Mouse (Mus musculus): ENCODE measurements at regions not wholly inside any gene's neighbourhood (a gene's known extent, or its start where the extent isn't known, plus 50 kb on each side); places are given as distances from the start of the nearest gene placed in this dataset.

DNA sequence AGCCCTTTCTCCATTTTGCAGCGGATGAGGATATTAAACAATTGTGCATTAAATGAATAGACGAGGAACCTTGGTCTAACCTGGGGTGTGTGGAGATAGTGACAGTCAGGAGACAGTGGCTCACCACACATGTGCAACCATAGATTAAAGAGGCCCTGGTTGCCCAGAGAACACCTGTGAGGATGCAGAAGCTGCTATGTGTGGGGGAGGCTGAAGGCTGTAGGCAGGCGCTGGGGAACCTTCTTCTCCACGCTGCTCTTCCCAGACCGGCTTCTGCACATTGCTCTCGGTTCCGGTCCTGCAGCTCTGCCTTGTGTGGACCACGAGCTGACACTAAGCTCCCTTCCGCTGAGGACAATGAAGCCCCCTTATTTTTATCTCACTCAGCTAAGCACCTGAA, 412.1 kb upstream of the Adgrl2 start:
- Histone ChIP-seq H3K4me2 (no peak overlapping the region), H3K4me3 (no peak overlapping the region), H3K36me3 (no peaks in the 10 kb centered on the region), H3K27me3 (no peaks in the 10 kb centered on the region), H3K4me1 (0 out of 2 replicates have a peak, but pooled peaks cover 5% of the 10 kb centered on the region), H3K9ac (no peak overlapping the region), H3K9me3 (no peaks in the 10 kb centered on the region), H3K27ac (no peak overlapping the region)
- no peak for ATAC-seq (ENCODE audit: insufficient number of reproducible peaks, low FRiP score, low TSS enrichment, low read depth)
- WGBS = 68% methylated on average over 9 of the region's 9 CpGs

DNA sequence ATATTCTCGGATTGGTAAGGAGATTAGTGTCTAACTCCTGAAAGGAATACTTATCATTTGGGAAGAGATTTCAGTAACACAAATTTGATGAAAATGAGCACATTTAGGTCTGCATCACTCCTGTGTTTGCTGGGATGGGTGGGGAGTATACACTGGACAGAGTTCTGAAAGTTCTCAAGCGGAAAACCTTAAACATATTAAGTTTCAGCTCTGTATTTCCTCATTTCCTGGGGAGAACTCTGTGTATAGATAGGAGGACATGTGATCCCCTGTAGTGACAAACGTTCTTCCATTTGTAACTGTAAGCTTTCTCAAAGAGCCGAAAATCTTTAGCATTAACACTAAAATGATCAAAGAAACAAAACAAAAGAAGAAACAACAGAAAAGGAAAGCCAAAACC, 404.7 kb upstream of the Adgrl2 start:
- WGBS = 55% methylated on average over 4 of the region's 4 CpGs
- Histone ChIP-seq H3K4me3 (no peak overlapping the region), H3K27me3 (no peaks in the 10 kb centered on the region), H3K4me1 (no peaks in the 10 kb centered on the region), H3K9me3 (no peaks in the 10 kb centered on the region), H3K4me2 (no peak overlapping the region), H3K9ac (no peak overlapping the region), H3K27ac (no peak overlapping the region), H3K36me3 (no peaks in the 10 kb centered on the region)
- no peak for ATAC-seq (ENCODE audit: insufficient number of reproducible peaks, low FRiP score, low TSS enrichment, low read depth)

DNA sequence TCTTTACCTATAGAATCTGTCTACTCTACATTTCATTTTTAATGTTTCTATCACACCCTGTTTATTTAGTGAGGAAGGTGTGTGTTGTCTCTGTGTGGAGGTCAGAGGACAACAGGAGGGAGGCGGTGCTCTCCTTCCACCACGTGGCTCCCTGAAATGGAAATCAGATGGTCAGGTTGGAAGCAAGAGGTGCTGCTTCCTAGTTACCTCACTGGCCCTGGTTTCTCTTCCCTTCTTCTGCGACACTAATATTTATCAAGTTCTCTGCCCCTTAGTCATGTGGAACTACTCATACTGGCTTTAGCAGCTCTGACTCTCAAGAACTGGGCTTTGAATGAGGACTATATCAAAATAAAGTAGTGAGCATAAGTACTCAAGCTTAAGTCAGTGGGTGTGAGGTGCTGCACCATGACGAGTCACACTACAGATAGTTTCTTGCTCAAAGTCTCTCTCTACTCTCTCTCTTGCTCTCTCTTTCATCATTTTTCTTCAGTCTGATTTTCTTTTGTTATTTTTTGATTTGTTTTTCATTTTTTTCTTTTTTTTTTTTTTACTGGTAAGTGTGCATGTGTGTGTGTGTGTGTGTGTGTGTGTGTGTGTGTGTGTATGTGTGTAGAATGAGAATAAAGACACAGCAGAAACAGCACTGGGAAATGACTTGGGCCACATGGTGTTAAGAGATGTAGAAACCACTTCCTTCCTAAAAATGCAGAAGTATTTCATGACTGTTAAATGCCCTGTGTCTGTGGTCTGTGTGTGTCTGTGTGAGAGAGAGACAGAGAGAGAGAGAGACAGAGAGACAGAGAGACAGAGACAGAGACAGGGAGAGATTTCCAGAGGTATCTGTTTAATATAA, 403.2 kb upstream of the Adgrl2 start:
- Histone ChIP-seq H3K9me3 (no peaks in the 10 kb centered on the region), H3K27me3 (no peaks in the 10 kb centered on the region), H3K4me1 (no peaks in the 10 kb centered on the region), H3K27ac (no peak overlapping the region), H3K9ac (no peak overlapping the region), H3K36me3 (no peaks in the 10 kb centered on the region), H3K4me2 (no peak overlapping the region), H3K4me3 (no peak overlapping the region)
- no peak for ATAC-seq (ENCODE audit: insufficient number of reproducible peaks, low FRiP score, low TSS enrichment, low read depth)
- 65% methylated on average over 4 of the region's 4 CpGs for WGBS

DNA sequence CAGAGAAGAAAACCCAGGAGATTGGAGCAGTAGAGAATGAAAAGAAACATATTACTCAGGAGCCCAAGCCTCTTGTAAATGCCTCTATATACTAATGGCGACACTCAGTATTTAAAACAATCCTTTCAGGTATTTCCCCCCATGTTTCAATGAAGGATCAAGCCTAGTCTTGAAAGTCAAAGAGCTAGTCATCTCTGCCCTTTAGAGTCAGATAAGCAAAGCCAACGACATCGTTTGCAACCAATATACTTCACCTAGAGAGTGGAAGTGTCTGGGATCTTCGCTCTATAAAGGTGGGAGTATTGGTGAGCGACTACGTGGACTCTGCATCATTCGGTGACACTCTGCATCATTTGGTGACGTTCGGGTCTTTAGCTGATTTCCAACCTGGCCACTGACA, 401.8 kb upstream of the Adgrl2 start:
- Histone ChIP-seq H3K9ac (no peak overlapping the region), H3K4me1 (no peaks in the 10 kb centered on the region), H3K27ac (no peak overlapping the region), H3K9me3 (no peaks in the 10 kb centered on the region), H3K4me2 (no peak overlapping the region), H3K27me3 (no peaks in the 10 kb centered on the region), H3K4me3 (no peak overlapping the region), H3K36me3 (no peaks in the 10 kb centered on the region)
- WGBS = 92% methylated on average over 9 of the region's 9 CpGs
- ATAC-seq (ENCODE audit: insufficient number of reproducible peaks, low FRiP score, low TSS enrichment, low read depth) = no peak

DNA sequence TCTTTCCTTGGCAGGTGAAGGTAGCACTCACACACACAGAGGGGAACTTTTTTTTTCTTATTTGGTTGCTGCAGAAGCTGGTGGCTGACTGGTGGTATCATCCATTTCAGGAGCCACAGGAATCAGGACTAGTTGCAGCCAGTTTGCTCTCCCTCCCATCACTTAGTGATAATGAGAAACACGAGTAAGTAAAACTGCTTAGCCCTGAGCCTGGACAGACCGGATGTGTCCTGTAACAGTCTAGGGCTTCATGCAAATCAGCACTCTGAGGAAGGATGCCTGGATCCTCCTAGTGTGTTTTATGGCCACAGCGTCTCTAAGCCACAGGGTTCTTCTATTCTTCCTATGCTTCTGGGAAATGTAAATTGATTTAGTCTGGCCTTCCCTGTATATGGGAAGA, 397.2 kb upstream of the Adgrl2 start:
- Histone ChIP-seq H3K36me3 (no peaks in the 10 kb centered on the region), H3K9me3 (no peaks in the 10 kb centered on the region), H3K9ac (no peak overlapping the region), H3K27me3 (no peaks in the 10 kb centered on the region), H3K4me3 (no peak overlapping the region), H3K4me2 (no peak overlapping the region), H3K27ac (no peak overlapping the region), H3K4me1 (no peaks in the 10 kb centered on the region)
- WGBS = 12% methylated on average over 3 of the region's 3 CpGs
- ATAC-seq (ENCODE audit: insufficient number of reproducible peaks, low FRiP score, low TSS enrichment, low read depth) = no peak

DNA sequence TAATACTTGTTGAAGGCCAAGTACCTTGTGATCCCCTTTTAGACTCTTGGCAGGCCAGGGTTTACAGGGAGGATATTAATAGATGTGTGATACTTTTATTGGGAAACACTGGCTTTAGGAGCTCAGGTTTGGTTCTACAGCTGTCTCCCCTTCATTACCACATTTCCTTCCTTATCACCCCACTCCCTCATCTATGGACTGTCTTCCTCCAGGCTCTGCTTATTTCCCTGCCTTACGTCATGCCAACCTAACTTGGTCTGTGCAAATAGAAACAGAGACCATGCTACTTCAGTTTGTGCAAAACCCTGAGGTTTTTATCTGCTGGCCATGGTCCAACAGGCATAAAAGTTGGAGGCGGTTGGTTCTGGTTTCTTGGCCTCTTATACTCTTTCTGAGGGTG, 395.7 kb upstream of the Adgrl2 start:
- no peaks in the 10 kb centered on the region for H3K27me3 ChIP-seq
- H3K4me1 ChIP-seq = peaks cover 5% of the 10 kb centered on the region; the same call in 1 of the 2 replicates
- H3K4me3 ChIP-seq = no peak overlapping the region
- 25% methylated on average over 2 of the region's 2 CpGs for WGBS
- no peaks in the 10 kb centered on the region for H3K9me3 ChIP-seq
- H3K36me3 ChIP-seq = no peaks in the 10 kb centered on the region
- no peak for ATAC-seq (ENCODE audit: insufficient number of reproducible peaks, low FRiP score, low TSS enrichment, low read depth)
- no peak overlapping the region for H3K9ac ChIP-seq
- H3K4me2 ChIP-seq = no peak overlapping the region
- no peak overlapping the region for H3K27ac ChIP-seq

DNA sequence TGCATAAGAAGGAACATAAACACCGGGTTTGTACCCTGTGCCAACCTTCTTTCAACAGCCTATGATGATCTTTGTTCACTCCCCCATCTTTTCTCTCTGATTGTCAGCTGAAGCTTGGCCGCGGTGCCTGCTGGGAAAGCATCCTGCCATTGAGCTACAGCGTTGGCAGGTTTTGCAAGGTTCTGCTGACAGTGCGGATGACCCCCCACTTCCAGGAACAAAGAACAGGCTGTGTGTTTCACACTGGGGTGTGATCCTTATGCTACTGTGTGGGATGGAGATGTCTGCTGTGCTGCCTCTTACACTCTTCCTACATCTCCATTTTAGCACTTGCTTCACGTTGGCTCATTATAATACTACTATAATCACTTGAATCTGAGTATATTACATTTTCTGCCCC, 395.0 kb upstream of the Adgrl2 start:
- Histone ChIP-seq H3K27me3 (no peaks in the 10 kb centered on the region), H3K4me2 (no peak overlapping the region), H3K9ac (no peak overlapping the region), H3K27ac (no peak overlapping the region), H3K36me3 (no peaks in the 10 kb centered on the region), H3K4me1 (peaks cover 5% of the 10 kb centered on the region; the same call in 1 of the 2 replicates), H3K9me3 (no peaks in the 10 kb centered on the region), H3K4me3 (no peak overlapping the region)
- no peak for ATAC-seq (ENCODE audit: insufficient number of reproducible peaks, low FRiP score, low TSS enrichment, low read depth)
- WGBS = 59% methylated on average over 6 of the region's 6 CpGs

DNA sequence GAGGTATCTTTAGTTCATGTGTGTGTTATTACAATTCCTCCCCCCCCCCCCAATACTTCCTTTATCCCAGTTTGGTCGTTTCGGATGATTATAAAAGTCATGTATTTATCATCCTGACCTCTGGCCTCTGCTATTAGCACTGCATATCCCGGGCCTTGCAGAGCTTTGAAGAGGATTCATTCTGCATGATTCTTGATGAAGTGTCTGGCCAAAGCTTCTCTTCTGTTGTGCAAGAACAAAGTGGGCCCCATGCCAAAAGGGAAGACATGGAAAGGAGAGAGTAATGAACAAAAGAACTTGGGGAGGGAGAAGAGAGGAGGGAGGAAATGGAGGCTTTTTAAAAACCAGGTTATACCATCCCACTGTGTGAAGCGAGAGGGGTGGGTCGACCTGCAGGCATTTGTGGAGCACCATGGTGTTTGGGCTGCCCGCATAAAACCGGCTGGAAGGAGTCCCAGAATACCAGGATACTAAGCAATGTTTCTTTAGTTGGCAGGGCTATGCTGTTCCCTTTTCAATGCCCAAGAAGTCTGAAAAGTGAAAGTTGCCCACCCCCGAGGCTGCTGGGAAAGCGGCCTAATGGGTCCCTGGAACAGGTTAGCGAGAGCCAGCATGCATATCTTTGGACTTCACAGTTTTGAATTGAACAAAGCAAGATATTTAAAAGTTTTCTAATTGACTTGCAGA, 391.3 kb upstream of the Adgrl2 start:
- Histone ChIP-seq H3K4me1 (peaks cover 5% of the 10 kb centered on the region; the same call in 1 of the 2 replicates), H3K9me3 (no peaks in the 10 kb centered on the region), H3K27ac (no peak overlapping the region), H3K9ac (no peak overlapping the region), H3K27me3 (no peaks in the 10 kb centered on the region), H3K4me2 (no peak overlapping the region), H3K4me3 (no peak overlapping the region), H3K36me3 (no peaks in the 10 kb centered on the region)
- ATAC-seq (ENCODE audit: insufficient number of reproducible peaks, low FRiP score, low TSS enrichment, low read depth) = no peak
- WGBS = 56% methylated on average over 10 of the region's 10 CpGs

DNA sequence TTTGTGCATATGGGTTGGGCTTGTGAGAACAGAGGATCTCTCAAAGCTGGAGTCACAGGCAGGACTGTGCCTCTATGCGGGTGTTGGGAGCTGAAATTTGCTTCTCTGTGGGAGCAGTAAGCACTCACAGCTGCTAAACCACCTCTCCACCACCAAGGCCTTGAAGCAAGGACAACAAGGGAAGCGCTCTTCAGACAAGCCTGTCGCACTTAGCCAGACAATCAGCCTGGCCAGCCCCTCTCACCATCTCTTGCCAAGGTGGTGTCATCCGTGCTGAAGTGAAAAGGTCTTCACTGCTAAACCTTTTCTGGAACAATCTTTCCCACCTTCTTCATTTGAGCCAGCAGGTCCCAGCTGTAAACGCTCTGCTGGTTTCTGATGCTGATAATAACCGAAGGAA, 390.7 kb upstream of the Adgrl2 start:
- Histone ChIP-seq H3K4me3 (no peak overlapping the region), H3K36me3 (no peaks in the 10 kb centered on the region), H3K4me1 (peaks cover 5% of the 10 kb centered on the region; the same call in 1 of the 2 replicates), H3K9me3 (no peaks in the 10 kb centered on the region), H3K4me2 (no peak overlapping the region), H3K27ac (no peak overlapping the region), H3K9ac (no peak overlapping the region), H3K27me3 (no peaks in the 10 kb centered on the region)
- no peak for ATAC-seq (ENCODE audit: insufficient number of reproducible peaks, low FRiP score, low TSS enrichment, low read depth)
- WGBS = 74% methylated on average over 6 of the region's 6 CpGs

DNA sequence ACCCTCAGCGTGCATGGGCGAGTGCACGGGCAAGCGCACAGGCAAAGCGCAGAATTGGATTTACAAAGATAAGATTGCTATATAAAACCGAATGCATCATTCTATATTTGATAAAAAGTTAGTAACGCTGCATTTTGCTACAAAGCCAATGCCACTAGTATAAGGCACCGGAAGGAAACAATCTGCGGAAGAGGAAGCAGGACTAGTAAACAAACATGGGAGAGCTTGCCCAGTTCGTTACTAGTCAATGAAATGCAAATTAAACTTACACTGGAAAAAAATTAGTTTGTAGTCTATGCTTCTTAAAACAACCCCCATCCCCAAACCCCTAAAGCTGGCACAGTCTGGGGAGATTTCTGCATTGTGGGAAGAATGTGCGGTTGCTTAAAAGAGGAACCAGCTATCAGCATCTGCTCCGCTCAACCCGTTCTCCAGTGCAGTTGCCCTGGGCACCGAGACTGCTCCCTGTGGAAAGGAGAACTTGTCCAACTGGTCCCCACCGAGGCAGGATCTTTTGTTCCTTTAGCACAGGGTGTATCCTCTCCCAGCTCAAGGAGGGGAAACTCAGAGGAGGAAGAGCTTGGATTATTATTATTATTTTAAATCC, 389.6 kb upstream of the Adgrl2 start:
- Histone ChIP-seq H3K9ac (no peak overlapping the region), H3K4me3 (no peak overlapping the region), H3K27me3 (no peaks in the 10 kb centered on the region), H3K27ac (no peak overlapping the region), H3K4me1 (peaks cover 5% of the 10 kb centered on the region; the same call in 1 of the 2 replicates), H3K4me2 (no peak overlapping the region), H3K36me3 (no peaks in the 10 kb centered on the region), H3K9me3 (no peaks in the 10 kb centered on the region)
- ATAC-seq (ENCODE audit: insufficient number of reproducible peaks, low FRiP score, low TSS enrichment, low read depth) = no peak
- WGBS = 74% methylated on average over 15 of the region's 15 CpGs

DNA sequence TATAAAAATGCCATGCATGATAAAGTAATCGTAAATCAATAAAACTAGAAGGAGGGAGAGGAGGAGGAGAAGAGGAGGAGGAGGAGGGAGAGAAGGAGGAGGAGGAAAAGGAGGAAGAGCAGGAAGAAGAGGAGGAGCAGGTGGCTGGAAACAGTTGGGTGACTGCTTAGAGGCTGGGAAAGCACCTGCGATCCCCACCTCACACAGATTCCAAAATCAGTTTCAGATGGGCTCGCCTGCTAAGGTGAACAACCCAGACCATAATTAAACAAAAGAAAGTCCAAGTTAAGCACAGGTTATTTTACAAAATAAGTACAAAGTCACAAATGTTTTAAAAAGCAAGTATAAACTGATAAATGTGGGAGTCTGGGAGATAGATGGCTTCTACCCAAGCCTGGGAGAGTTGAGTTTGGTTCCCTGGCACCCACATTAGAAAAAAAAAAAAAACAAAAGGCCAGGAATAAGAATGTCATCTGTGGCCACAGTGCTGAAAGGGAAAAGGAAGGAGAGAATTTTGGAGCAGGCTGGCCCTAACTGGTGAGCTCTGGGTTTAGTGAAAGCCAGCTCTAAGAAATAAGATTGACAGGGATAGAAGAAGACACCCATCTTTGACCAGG, 389.0 kb upstream of the Adgrl2 start:
- Histone ChIP-seq H3K9ac (no peak overlapping the region), H3K36me3 (no peaks in the 10 kb centered on the region), H3K27ac (no peak overlapping the region), H3K4me3 (no peak overlapping the region), H3K4me2 (no peak overlapping the region), H3K27me3 (no peaks in the 10 kb centered on the region), H3K9me3 (no peaks in the 10 kb centered on the region), H3K4me1 (peaks cover 5% of the 10 kb centered on the region; the same call in 1 of the 2 replicates)
- WGBS = 57% methylated on average over 3 of the region's 3 CpGs
- no peak for ATAC-seq (ENCODE audit: insufficient number of reproducible peaks, low FRiP score, low TSS enrichment, low read depth)

DNA sequence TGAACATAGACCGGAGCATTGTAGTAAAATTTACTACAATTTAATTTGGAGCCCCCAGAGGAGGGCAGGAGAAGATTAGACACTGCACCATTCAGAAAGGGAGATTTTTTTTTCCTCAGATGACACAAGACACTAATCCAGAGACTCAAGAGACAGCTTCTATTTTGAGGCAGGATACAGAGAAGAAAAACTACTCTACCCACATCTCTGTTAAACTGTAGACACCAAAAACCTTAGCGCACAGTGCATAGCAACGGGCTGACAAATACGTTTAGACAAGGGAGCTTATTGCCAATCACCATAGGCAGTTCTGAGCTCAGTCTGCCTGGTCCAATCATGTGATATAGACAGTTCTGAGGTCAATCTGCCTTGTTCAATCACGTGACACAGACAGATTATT, 381.1 kb upstream of the Adgrl2 start:
- Histone ChIP-seq H3K9ac (no peak overlapping the region), H3K36me3 (no peaks in the 10 kb centered on the region), H3K27me3 (no peaks in the 10 kb centered on the region), H3K4me3 (no peak overlapping the region), H3K4me2 (no peak overlapping the region), H3K27ac (no peak overlapping the region), H3K9me3 (no peaks in the 10 kb centered on the region), H3K4me1 (no peaks in the 10 kb centered on the region)
- no peak for ATAC-seq (ENCODE audit: insufficient number of reproducible peaks, low FRiP score, low TSS enrichment, low read depth)
- WGBS = 87% methylated on average over 5 of the region's 5 CpGs
